Mouse (Mus musculus): ENCODE results near the gene Cdkl5. TPM values are rescaled to one million over a fixed set of nuclear protein-coding genes. Genes with fewer than 3 reads are reported as not detected.
A peak's percentile ranks its signal among the peaks of the same experiment; 100 is the strongest.

Gene Cdkl5
- polyA plus RNA-seq, 1 experiment from 2014 or later, result 0.35 TPM

DNA sequence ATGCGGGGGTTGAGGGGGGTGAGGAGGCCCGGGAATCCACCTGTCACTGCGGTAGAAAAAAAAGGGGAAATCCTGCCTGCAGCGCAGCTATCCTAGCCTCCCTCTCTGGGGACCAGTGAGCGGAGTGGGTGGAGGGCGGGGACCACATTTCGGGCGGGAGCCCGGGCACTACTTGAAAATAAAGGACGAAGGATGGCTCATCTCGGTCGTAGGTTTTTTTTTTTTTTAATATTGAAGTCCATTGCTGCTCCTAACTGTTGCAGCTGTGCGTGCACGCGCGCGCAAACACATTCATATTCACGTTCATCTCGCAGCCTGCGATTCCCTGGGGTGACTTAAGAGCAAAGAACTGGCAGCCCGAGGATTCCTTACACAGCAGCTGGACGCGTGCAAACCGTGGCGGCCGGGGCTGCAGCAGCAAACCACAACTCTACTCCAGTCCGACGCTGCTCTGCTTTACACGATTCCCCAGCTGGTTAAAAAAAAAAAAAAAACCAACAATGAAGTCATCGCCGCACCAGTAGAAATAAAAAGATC is 695 bp upstream of the Cdkl5 start:
- peak; percentile 44 for ATAC-seq (ENCODE audit: low read depth)
- 17% methylated on average over 31 of the region's 31 CpGs for WGBS (ENCODE audit: insufficient replicate concordance)
- Histone ChIP-seq H3K9me3 (replicated peaks; ENCODE audit: control insufficient read depth, low read length) (no peaks in the 10 kb centered on the region), H3K27ac (ENCODE audit: low read length) (no peak overlapping the region), H3K4me1 (ENCODE audit: control insufficient read depth, low read depth, low read length) (no peaks in the 10 kb centered on the region; the same call in 1 of the 2 replicates), H3K36me3 (ENCODE audit: control insufficient read depth, insufficient read depth) (no peaks in the 10 kb centered on the region), H3K27me3 (ENCODE audit: control insufficient read depth, insufficient read depth, low read depth, low read length) (no peaks in the 10 kb centered on the region; the same call in 1 of the 2 replicates), H3K9ac (ENCODE audit: low read depth, low read length) (peak overlapping the region; percentile 51; the same call in 1 of the 2 replicates), H3K4me2 (ENCODE audit: low read depth, low read length) (peak overlapping the region; percentile 79), H3K4me3 (ENCODE audit: low read depth, low read length) (peak overlapping the region; percentile 70)

DNA sequence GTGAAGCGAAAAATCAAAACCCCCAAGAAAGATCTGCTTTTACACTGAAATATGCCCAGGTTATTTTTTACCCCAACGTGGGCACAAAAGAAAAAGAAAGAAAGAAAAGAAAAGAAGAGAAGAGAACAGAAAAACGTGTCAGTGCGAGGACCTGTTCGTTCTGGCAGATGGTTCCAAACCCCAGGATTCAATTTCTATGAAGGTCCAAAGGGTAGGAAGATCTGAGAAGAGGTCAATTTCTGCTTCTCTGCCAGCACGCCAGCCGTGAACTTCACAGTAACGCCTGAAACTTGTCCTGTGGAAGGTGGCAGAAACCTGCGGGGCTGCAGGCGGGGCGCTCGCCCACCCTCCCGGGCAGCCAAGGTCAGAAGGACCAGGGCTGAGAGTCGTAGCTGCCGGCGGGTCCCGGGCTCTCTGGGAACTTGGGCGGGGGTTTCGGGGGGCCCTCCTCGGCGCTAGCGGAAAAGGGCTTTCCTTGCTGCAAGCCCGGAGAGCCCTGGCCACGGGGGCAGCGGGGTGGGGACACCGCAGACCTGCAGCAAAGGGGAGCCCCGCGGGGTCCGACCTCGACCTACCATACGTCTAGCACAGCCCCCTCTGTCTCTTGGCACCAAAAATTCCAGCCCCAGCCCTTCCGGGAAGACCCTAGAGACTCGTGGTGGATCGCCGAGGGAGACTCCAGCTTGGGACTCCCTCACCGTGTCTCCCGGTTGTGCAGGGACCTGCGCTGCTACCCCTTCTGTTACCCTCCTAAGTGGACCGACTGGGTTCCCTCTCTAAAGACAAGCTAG is 560 bp downstream of the Cdkl5 start:
- Histone ChIP-seq H3K4me1 (ENCODE audit: control insufficient read depth, low read depth, low read length) (no peaks in the 10 kb centered on the region; the same call in 1 of the 2 replicates), H3K27ac (ENCODE audit: low read length) (no peak overlapping the region), H3K9me3 (replicated peaks; ENCODE audit: control insufficient read depth, low read length) (no peaks in the 10 kb centered on the region), H3K27me3 (ENCODE audit: control insufficient read depth, insufficient read depth, low read depth, low read length) (no peaks in the 10 kb centered on the region; the same call in 1 of the 2 replicates), H3K36me3 (ENCODE audit: control insufficient read depth, insufficient read depth) (no peaks in the 10 kb centered on the region), H3K4me2 (ENCODE audit: low read depth, low read length) (peak overlapping the region; percentile 76), H3K4me3 (ENCODE audit: low read depth, low read length) (peak overlapping the region; percentile 70), H3K9ac (ENCODE audit: low read depth, low read length) (peak overlapping the region; percentile 63)
- peak; percentile 7; the same call in 1 of the 2 replicates for ATAC-seq (ENCODE audit: low read depth)
- 21% methylated on average over 38 of the region's 39 CpGs for WGBS (ENCODE audit: insufficient replicate concordance)

DNA sequence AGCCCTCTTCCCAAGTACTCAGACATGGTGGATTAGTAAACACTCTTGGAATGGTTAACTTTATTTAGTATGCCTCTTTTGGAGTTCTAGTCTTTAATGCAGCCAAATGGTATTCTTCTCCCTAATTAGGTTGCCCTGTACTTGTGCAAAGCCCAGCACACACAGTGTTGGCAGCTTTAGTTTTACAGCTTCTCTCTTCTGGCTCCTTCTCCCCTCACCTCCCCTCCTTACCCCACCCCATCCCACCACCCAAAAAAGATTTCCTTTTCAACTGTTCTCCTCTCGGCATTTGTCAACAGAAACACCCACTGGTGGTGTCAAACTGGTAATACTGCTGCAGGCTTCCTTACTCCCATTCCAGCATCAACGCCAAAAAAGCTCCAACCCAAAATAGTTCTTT is 1.8 kb downstream of the Cdkl5 start:
- no peaks in the 10 kb centered on the region; the same call in 1 of the 2 replicates for H3K4me1 ChIP-seq (ENCODE audit: control insufficient read depth, low read depth, low read length)
- no peak overlapping the region for H3K4me3 ChIP-seq (ENCODE audit: low read depth, low read length)
- no peak overlapping the region for H3K4me2 ChIP-seq (ENCODE audit: low read depth, low read length)
- H3K9ac ChIP-seq (ENCODE audit: low read depth, low read length), result no peak overlapping the region
- H3K27ac ChIP-seq (ENCODE audit: low read length), result no peak overlapping the region
- no peak for ATAC-seq (ENCODE audit: low read depth)
- H3K9me3 ChIP-seq (replicated peaks; ENCODE audit: control insufficient read depth, low read length), result no peaks in the 10 kb centered on the region
- H3K36me3 ChIP-seq (ENCODE audit: control insufficient read depth, insufficient read depth), result no peaks in the 10 kb centered on the region
- H3K27me3 ChIP-seq (ENCODE audit: control insufficient read depth, insufficient read depth, low read depth, low read length), result no peaks in the 10 kb centered on the region
- 46% methylated on average over 2 of the region's 2 CpGs for WGBS (ENCODE audit: insufficient replicate concordance)

DNA sequence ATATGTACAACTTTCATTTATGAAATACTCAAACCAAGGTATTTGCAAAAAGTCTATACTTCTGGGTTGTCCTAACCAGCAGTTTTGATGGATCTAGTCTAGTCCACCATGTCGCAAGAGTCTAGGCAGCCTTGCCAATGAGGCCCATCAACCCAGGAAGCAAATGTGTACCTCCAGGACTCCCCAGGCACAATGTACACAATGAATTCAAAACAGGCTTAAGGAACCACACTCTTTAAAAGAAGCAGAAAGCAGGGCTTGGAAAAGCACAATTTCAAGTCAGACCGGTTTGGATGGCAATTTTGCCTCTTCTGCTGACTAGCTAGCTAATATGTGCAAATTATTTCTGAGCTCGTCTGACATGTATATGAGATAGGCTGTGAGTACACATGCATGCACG is 4.2 kb downstream of the Cdkl5 start:
- no peak overlapping the region for H3K4me2 ChIP-seq (ENCODE audit: low read depth, low read length)
- no peaks in the 10 kb centered on the region for H3K27me3 ChIP-seq (ENCODE audit: control insufficient read depth, insufficient read depth, low read depth, low read length)
- ATAC-seq (ENCODE audit: low read depth), result no peak
- no peak overlapping the region for H3K4me3 ChIP-seq (ENCODE audit: low read depth, low read length)
- no peak overlapping the region for H3K9ac ChIP-seq (ENCODE audit: low read depth, low read length)
- H3K27ac ChIP-seq (ENCODE audit: low read length), result no peak overlapping the region
- H3K9me3 ChIP-seq (replicated peaks; ENCODE audit: control insufficient read depth, low read length), result no peaks in the 10 kb centered on the region
- 69% methylated on average over 4 of the region's 4 CpGs for WGBS (ENCODE audit: insufficient replicate concordance)
- H3K4me1 ChIP-seq (ENCODE audit: control insufficient read depth, low read depth, low read length), result no peaks in the 10 kb centered on the region; the same call in 1 of the 2 replicates
- no peaks in the 10 kb centered on the region for H3K36me3 ChIP-seq (ENCODE audit: control insufficient read depth, insufficient read depth)

DNA sequence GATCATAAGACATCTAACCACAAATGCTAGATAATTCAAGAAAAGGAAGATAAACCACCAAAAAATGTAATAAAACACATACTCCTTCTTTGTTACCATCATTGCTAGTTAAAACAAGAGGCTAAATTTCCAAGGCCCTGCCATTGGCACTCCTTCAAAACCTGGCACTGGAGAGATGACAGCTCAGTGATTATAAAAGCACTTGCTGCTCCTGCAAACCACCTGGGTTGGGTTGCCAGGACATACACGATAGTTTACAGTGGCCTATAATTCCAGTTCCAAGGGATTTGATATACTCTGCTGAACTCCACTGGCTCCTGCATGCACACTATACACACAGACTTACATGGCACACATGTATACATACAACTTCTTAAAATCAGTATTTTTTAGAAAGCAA is 16.6 kb downstream of the Cdkl5 start:
- H3K4me3 ChIP-seq (ENCODE audit: low read depth, low read length), result no peak overlapping the region
- H3K27me3 ChIP-seq (ENCODE audit: control insufficient read depth, insufficient read depth, low read depth, low read length), result no peaks in the 10 kb centered on the region
- H3K4me2 ChIP-seq (ENCODE audit: low read depth, low read length), result no peak overlapping the region
- H3K9ac ChIP-seq (ENCODE audit: low read depth, low read length), result no peak overlapping the region
- 59% methylated on average over 1 of the region's 1 CpGs for WGBS (ENCODE audit: insufficient replicate concordance)
- no peaks in the 10 kb centered on the region for H3K4me1 ChIP-seq (ENCODE audit: control insufficient read depth, low read depth, low read length)
- no peak for ATAC-seq (ENCODE audit: low read depth)
- H3K27ac ChIP-seq (ENCODE audit: low read length), result no peak overlapping the region
- H3K9me3 ChIP-seq (replicated peaks; ENCODE audit: control insufficient read depth, low read length), result no peaks in the 10 kb centered on the region
- no peaks in the 10 kb centered on the region for H3K36me3 ChIP-seq (ENCODE audit: control insufficient read depth, insufficient read depth)

GRCm38 (mm10) chrX:160971991-160972545 is 22.4 kb downstream of the Cdkl5 start:
- 73% methylated on average over 6 of the region's 6 CpGs for WGBS (ENCODE audit: insufficient replicate concordance)
- no peak for ATAC-seq (ENCODE audit: low read depth)

DNA sequence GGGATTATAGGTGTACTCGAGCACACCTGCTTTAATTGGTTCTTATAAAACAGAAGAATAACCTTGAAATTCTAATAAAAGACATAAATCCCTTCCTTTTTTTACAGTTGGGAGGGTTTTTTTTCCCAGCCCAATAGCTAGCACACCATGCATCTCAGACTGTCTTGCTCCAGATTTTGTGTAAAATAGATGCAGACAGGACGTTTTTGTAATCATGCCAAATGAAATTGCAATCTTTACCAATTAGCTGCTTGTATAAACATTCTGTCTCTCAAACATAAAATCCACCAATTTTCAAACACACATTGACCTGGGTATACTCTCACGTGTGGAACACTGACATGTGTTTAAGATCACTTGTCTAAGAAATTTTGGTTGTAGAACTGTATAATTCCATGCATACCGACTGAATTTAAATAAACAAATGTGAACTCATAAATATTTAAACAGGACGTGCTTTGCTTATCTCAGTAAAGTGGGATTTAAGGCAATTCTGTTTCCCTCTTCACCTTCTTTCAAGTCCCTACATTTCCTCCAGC is 35.8 kb downstream of the Cdkl5 start:
- no peak overlapping the region for H3K4me3 ChIP-seq (ENCODE audit: low read depth, low read length)
- no peak overlapping the region for H3K4me2 ChIP-seq (ENCODE audit: low read depth, low read length)
- no peaks in the 10 kb centered on the region for H3K27me3 ChIP-seq (ENCODE audit: control insufficient read depth, insufficient read depth, low read depth, low read length)
- no peak overlapping the region for H3K9ac ChIP-seq (ENCODE audit: low read depth, low read length)
- no peaks in the 10 kb centered on the region for H3K4me1 ChIP-seq (ENCODE audit: control insufficient read depth, low read depth, low read length)
- ATAC-seq (ENCODE audit: low read depth), result no peak
- H3K9me3 ChIP-seq (replicated peaks; ENCODE audit: control insufficient read depth, low read length), result no peaks in the 10 kb centered on the region
- H3K27ac ChIP-seq (ENCODE audit: low read length), result no peak overlapping the region
- H3K36me3 ChIP-seq (ENCODE audit: control insufficient read depth, insufficient read depth), result no peaks in the 10 kb centered on the region
- 51% methylated on average over 5 of the region's 5 CpGs for WGBS (ENCODE audit: insufficient replicate concordance)

More at GRCm38 (mm10) chrX:160971991-160972545, 22.4 kb downstream of the Cdkl5 start:
- Histone ChIP-seq H3K4me1 (ENCODE audit: control insufficient read depth, low read depth, low read length) (no peaks in the 10 kb centered on the region), H3K4me2 (ENCODE audit: low read depth, low read length) (no peak overlapping the region), H3K9me3 (replicated peaks; ENCODE audit: control insufficient read depth, low read length) (no peaks in the 10 kb centered on the region), H3K36me3 (ENCODE audit: control insufficient read depth, insufficient read depth) (no peaks in the 10 kb centered on the region), H3K27ac (ENCODE audit: low read length) (no peak overlapping the region), H3K9ac (ENCODE audit: low read depth, low read length) (no peak overlapping the region), H3K4me3 (ENCODE audit: low read depth, low read length) (no peak overlapping the region), H3K27me3 (ENCODE audit: control insufficient read depth, insufficient read depth, low read depth, low read length) (no peaks in the 10 kb centered on the region)

- Histone ChIP-seq H3K4me1 (ENCODE audit: control insufficient read depth, low read depth, low read length) (no peaks in the 10 kb centered on the region), H3K4me2 (ENCODE audit: low read depth, low read length) (no peak overlapping the region), H3K4me3 (ENCODE audit: low read depth, low read length) (no peak overlapping the region), H3K36me3 (ENCODE audit: control insufficient read depth, insufficient read depth) (no peaks in the 10 kb centered on the region), H3K9ac (ENCODE audit: low read depth, low read length) (no peak overlapping the region), H3K27ac (ENCODE audit: low read length) (no peak overlapping the region), H3K27me3 (ENCODE audit: control insufficient read depth, insufficient read depth, low read depth, low read length) (no peaks in the 10 kb centered on the region), H3K9me3 (replicated peaks; ENCODE audit: control insufficient read depth, low read length) (no peaks in the 10 kb centered on the region)
- no peak for ATAC-seq (ENCODE audit: low read depth)
- WGBS (ENCODE audit: insufficient replicate concordance), result 58% methylated on average over 2 of the region's 2 CpGs
Measured at GRCm38 (mm10) chrX:160949583-160949982, 44.9 kb downstream of the Cdkl5 start.

GRCm38 (mm10) chrX:160944722-160945121 is 49.8 kb downstream of the Cdkl5 start:
- 51% methylated on average over 4 of the region's 4 CpGs for WGBS (ENCODE audit: insufficient replicate concordance)

More at GRCm38 (mm10) chrX:160944722-160945121, 49.8 kb downstream of the Cdkl5 start:
- no peaks in the 10 kb centered on the region for H3K4me1 ChIP-seq (ENCODE audit: control insufficient read depth, low read depth, low read length)
- no peaks in the 10 kb centered on the region for H3K36me3 ChIP-seq (ENCODE audit: control insufficient read depth, insufficient read depth)
- ATAC-seq (ENCODE audit: low read depth), result no peak
- H3K27me3 ChIP-seq (ENCODE audit: control insufficient read depth, insufficient read depth, low read depth, low read length), result no peaks in the 10 kb centered on the region; the same call in 1 of the 2 replicates
- H3K4me2 ChIP-seq (ENCODE audit: low read depth, low read length), result no peak overlapping the region
- no peak overlapping the region for H3K27ac ChIP-seq (ENCODE audit: low read length)
- H3K9me3 ChIP-seq (replicated peaks; ENCODE audit: control insufficient read depth, low read length), result no peaks in the 10 kb centered on the region
- no peak overlapping the region for H3K9ac ChIP-seq (ENCODE audit: low read depth, low read length)
- no peak overlapping the region for H3K4me3 ChIP-seq (ENCODE audit: low read depth, low read length)
